Mouse (Mus musculus): ENCODE measurements around the gene Lyl1. TPM values are rescaled to one million over a fixed set of nuclear protein-coding genes. Genes with fewer than 3 reads are reported as not detected.
A peak's percentile ranks its signal among the peaks of the same experiment; 100 is the strongest.

Lyl1 gene
- total RNA-seq (2021), result 1 to 10 TPM; 8.4 to 9.1 TPM

GRCm38 (mm10) chr8:84700941-84701911 is at the start of gene Lyl1:
Gene Lyl1 (plus strand): TSS chr8:84701457.
- peak; percentile 76 to 78 for DNase-seq
- intact Hi-C loops (cut with DNase I), result no loop called here

DNA sequence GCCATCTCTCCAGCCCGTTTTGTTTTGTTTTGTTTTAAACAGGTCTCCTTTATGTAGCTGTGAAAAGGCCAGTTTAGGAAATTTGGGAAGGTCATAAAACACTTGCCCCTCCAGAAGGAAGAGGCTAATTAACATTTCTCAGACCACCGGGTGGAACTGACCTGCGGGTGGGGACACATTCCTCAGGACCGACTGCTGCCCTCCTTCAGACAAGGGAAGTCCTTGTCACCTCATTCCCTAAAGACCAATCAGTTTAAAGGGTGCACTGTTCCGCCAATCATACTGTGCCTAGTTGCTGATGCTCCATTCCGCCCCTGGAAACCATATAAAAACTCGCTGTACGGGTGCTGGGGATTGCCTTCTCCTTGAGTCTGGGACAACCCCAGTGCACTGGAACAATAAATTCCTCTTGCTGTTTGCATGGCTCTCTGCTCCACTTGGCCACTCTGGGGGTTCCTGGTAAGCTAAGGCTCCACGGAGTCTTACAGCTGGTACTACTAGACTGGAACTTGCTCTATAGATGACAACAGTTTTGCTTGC is 48.1 kb upstream of the Lyl1 start:
- no peak for DNase-seq
- intact Hi-C loops (cut with DNase I), result no loop called here

GRCm38 (mm10) chr8:84654597-84654996 is 46.7 kb upstream of the Lyl1 start:
- intact Hi-C loops (cut with DNase I), result no loop called here
- DNase-seq, result no peak

DNA sequence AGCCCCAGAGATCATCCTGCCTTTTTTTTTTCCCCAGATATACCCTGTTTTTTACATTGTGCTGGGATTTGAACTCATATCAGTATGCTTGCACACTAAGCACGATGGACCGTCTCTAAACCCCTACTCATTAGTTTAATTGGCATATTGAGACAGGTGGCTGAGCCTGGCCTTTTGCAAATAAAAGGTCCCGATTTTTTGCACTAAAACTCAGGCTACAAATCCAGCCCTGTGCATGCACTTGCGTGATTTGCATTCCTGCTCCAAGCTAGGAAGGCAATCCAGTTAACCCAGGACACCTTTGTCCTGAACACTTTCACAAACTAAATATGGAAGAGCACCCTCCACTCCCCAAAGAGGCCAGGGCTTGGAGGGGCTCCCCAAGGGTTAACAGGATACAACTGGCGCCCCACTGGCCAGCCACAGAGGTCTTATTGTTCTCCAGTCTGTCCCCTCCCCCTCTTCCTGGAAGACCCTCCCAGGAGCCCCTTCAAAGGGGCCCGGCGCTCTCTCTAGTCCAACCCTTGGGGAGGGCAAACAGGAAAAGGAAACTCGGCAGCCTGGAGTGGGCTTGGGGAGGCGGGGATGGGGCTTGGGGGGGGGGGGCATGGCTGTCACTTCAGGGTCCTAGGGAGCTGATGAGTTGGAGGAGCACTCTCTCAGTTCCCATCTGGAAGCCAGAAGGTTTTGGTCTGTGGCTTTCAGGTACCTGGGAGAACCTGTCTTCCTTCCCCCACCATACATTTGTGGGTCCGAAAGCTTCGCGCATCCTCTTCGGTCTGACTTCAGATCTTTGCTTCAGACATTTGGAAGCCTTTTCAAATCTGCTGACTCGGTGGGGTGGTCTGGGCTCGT is 45.7 kb upstream of the Lyl1 start:
- peak; percentile 50 to 60 for DNase-seq
- intact Hi-C loops (cut with DNase I), result loop anchor here (1.0 kb wide), 1 partner anchor 12 kb away; no protein-coding TSS in a partner anchor

- intact Hi-C loops (cut with DNase I), result no loop called here
- DNase-seq, result peak in 1 of 2 experiments; percentile 53
Observed at GRCm38 (mm10) chr8:84656191-84656525, 45.1 kb upstream of the Lyl1 start.

- peak; percentile 84 to 86 for DNase-seq
- intact Hi-C loops (cut with DNase I), result no loop called here
Observed at GRCm38 (mm10) chr8:84656641-84657126, 44.6 kb upstream of the Lyl1 start.

DNA sequence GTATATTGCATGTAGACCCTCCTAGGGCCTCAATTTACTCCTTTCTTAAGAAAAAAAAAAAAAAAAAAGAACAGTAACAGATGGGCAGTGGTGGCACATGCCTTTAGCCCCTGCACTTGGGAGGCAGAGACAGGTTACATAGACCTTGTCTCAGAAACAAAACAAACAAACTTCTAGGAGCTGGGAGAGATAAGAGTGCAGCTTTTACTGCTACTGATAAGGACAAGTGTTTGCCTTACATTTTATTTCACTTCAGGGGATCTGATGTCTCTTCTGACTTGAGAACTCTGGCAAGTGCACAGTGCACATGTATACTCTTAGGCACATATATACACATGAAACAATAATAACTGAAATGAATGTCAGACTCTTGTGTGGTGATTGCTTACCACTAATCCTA is 44.1 kb upstream of the Lyl1 start:
- intact Hi-C loops (cut with DNase I), result no loop called here
- DNase-seq, result no peak

DNA sequence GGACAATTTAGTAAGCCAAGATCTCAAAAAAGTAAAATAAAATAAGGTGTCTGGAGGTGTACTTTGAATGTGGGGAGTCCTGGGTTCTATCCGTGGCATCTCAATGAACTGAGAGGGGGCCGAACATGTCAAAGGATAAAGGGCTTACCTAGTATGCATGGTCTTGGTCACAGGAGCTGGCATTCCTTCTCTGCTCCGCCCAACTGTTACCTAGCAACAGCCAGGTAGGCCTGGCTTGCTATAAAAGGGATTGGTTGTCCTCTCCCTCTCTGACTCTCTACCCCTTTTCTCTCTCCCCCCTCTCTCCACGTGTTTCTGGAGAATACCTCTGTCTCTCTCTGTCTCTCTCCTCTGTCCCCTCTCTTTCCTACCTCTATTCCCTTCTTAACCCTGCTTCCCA is 43.6 kb upstream of the Lyl1 start:
- intact Hi-C loops (cut with DNase I), result no loop called here
- no peak for DNase-seq

DNA sequence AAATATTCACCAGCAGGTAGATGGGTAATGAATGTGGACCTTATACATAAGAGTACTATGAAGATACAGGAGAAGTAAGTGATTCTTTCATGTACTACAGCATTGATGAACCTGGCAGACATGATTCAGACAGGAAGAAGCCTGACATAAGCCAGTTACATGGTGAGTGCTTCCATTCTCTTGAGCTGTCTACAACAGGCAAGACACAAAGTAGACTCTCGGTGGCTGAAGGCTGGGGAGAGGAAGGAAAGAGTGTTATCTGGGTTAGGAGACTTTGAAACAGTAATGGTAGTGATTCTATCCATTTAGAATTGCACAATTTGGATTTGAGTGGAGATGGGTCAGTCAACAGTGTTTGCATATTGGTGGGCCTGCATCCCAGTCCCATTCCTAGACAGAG is 42.3 kb upstream of the Lyl1 start:
- no peak for DNase-seq
- intact Hi-C loops (cut with DNase I), result no loop called here

DNA sequence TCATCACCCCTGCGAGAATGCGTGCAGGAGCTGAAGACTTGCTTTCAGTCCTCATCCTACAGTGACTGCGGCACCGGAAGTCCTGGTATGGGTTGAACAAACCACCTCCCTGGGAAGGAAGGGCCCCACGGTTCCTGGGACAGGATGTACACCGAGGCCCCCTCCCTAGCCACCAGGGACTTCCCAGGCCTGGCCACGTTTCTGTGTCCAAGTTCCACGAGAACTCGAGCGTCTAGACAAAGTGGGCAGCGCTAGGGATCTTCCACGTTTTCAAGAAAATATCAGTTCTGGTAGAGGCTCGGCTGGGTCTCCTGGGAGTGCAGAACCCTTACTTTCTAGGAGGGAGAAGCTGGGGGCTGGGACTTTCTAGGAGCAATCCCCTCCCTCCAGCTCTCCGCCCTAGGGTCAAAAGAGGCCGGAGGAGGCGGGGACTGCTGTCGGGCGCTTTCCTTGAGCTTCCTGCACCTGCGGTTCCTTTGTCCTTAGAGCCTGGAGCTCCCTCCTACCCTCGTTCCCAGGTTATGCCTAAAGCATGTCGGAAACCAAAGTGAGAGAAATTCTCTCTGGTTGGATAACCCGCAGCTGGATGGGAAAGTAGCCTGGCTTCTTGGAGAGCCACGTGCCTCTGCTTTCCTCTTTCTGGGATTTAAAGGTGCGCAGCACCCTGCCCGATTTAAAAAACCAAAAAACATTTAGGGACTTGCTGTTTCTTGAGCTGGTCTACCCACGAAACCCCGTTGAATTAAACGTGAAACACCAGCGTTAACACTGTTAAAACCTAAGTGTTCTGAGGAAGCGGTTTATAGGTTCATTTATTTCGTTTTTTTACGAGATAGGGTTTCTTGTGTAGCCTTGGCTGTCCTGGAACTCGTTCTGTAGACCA is 41.1 kb upstream of the Lyl1 start:
- peak; percentile 77 for DNase-seq
- intact Hi-C loops (cut with DNase I), result loop anchor here (2.0 to 5.0 kb wide), 3 partner anchors 43 to 458 kb away; partner anchors contain the start of gene Junb

GRCm38 (mm10) chr8:84660819-84661457 is 40.3 kb upstream of the Lyl1 start:
- intact Hi-C loops (cut with DNase I), result loop anchor here (2.0 to 5.0 kb wide), 3 partner anchors 42 to 459 kb away; partner anchors contain the start of gene Junb
- DNase-seq, result peak; percentile 60 to 66

DNA sequence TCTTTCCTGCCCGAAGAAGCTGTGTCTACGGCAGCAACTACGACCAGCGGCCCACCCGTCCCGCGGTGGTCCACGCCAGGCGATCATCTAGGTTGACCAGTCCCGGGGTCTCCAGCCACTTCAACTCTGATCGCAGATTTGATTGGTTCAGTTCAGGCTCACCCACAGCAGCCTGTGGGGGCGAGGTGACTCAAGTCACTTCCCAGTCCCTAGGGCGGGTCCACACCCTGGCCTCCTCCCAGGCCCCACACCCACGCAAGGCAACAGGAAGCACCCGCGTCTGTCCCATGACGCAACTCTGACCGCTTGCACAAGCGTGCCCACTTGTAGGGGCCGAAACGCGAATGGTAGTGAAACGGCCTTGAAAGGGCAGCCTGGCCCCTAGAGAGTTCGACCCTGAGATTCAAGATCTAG is 39.8 kb upstream of the Lyl1 start:
- intact Hi-C loops (cut with DNase I), result loop anchor here (2.0 to 5.0 kb wide), 3 partner anchors 41 to 459 kb away; partner anchors contain the start of gene Junb
- DNase-seq, result peak; percentile 94

GRCm38 (mm10) chr8:84661961-84662571 is 39.2 kb upstream of the Lyl1 start:
- no peak for DNase-seq
- intact Hi-C loops (cut with DNase I), result loop anchor here (1.0 to 5.0 kb wide), 4 partner anchors 23 to 460 kb away; partner anchors contain the start of gene Junb

DNA sequence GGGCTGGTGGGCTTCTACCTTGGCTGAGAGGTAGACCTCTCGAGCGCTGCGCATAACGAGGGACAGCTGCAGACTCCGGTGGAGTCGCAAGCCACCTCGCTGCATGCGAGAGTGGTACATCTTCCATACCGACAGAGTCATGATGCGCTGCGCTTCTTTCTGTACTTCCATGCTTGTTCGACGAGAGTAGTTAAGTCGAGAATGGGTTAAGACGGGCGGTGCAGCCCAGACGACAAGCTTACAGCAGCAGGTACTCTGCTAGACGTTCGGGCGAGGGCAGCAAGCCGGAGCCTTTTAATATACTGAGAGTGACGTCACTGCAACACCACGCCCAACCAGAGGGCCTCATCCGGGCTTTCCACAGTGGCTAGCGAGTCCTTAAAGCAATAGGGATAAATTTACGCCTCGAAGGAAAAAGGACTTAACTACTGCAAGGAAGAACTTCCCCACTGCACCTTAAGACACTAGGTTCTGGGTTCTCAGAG is 38.6 kb upstream of the Lyl1 start, which contains the start of gene Ier2:
Ier2 (minus strand) TSS at position 272 of the 485 bp plus-strand sequence.
- intact Hi-C loops (cut with DNase I), result loop anchor here (1.0 to 5.0 kb wide), 3 partner anchors 23 to 460 kb away; partner anchors contain the start of gene Junb
- peak; percentile 98 for DNase-seq

- peak; percentile 99 for DNase-seq
- intact Hi-C loops (cut with DNase I), result loop anchor here (5.0 kb wide), 2 partner anchors 314 to 461 kb away; partner anchors contain the start of gene Junb
Observed at GRCm38 (mm10) chr8:84663483-84664327, 37.6 kb upstream of the Lyl1 start.

DNA sequence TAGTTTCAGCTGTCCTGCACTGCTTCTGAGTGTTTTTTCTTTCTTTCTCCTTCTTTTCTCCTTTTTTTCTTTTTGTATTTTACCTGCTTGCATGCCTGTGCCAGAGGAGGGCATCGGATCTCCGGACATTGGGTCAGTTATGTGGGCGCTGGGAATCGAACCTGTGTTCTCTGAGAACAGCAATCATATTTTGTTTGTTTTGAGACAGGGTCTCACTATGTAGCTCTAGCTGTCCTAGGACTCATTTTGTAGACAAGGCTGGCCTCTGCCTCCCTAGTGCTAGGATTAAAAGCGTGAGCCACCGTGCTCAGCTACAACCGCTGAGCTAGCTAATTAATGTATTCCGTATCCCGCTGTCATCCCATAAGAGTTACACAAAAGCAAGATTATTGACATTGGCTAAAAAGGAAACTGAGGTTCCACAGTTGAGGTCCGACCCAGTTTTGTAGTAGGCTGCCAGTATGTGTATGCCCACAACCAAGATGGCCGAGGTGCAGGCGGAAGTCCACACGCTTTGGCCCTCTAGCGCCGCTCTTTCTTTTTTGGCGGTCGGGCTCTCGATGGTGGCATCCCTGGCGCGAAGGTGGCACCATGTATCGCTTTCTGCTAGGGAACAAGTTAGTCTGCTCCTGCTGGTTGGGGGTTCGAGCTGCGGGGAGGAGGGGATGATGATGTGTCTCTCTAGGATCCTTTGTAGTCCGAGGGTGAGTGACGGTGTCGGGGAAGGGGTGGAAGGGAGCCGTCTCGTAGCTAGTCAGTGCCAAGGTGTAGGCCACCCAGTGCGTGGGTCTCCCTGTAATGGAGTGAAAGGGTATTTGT is 36.5 kb upstream of the Lyl1 start:
- intact Hi-C loops (cut with DNase I), result loop anchor here (1.0 to 5.0 kb wide), 3 partner anchors 23 to 462 kb away; partner anchors contain the start of genes Junb and Nacc1

More for the DNA sequence above, 36.5 kb upstream of the Lyl1 start:
- DNase-seq, result peak; percentile 85 to 88

All from heart, postnatal 10 days (tissue).